Mouse (Mus musculus) heart, embryonic 15.5 days (tissue): ENCODE results near the gene Tmem185b. TPM values are rescaled to one million over a fixed set of nuclear protein-coding genes. Genes with fewer than 3 reads are reported as not detected.

ENCODE experiments used
- ATAC-seq: fragments of 200-750 bp; cut with Nextera tagmentation; replicated peaks from 2 replicates; pipeline ENCODE4 v1.8.0; 2017; ENCODE audit warnings: low read depth, moderate TSS enrichment; ENCODE audit not compliant: insufficient number of reproducible peaks, insufficient read depth, low FRiP score
- H3K27ac ChIP-seq: fragments of 300-500 bp; sonication (generic); 2 replicates; pipeline ENCODE4 v1.5.1; 2015; ENCODE audit warnings: mild to moderate bottlenecking, inconsistent platforms
- H3K27me3 ChIP-seq: fragments of 300-500 bp; sonication (generic); 2 replicates; pipeline ENCODE4 v1.6.1; 2015; ENCODE audit warnings: inconsistent platforms
- H3K36me3 ChIP-seq: fragments of 300-500 bp; sonication (generic); 2 replicates; pipeline ENCODE4 v1.6.1; 2015; ENCODE audit warnings: mild to moderate bottlenecking, inconsistent platforms
- H3K4me1 ChIP-seq: fragments of 300-500 bp; sonication (generic); replicated peaks from 2 replicates; pipeline ENCODE4 v1.6.1; 2015; ENCODE audit warnings: inconsistent platforms
- H3K4me2 ChIP-seq: fragments of 300-500 bp; sonication (generic); 2 replicates; pipeline ENCODE4 v1.6.1; 2015; ENCODE audit warnings: inconsistent platforms, mild to moderate bottlenecking, moderate library complexity
- H3K4me3 ChIP-seq: fragments of 300-500 bp; sonication (generic); 2 replicates; pipeline ENCODE4 v1.5.1; 2015; ENCODE audit warnings: mild to moderate bottlenecking, inconsistent platforms
- H3K9ac ChIP-seq: fragments of 300-500 bp; sonication (generic); 2 replicates; pipeline ENCODE4 v1.6.1; 2015; ENCODE audit warnings: mild to moderate bottlenecking, inconsistent platforms
- H3K9me3 ChIP-seq: fragments of 300-500 bp; sonication (generic); replicated peaks from 2 replicates; pipeline ENCODE4 v1.6.1; 2016; ENCODE audit warnings: inconsistent platforms
- WGBS: fragments of 180-500 bp; shearing (Covaris S2); methylation state at CpG from one replicate; pipeline ENCODE4 v1.1.7; 2015; ENCODE audit warnings: mixed read lengths; 5-methylcytosine and 5-hydroxymethylcytosine counted together
- polyA plus RNA-seq: library from polyadenylated mRNA; unstranded; fragments of >200 nt; fragmentation: Nextera tagmentation; extraction: Ambion mirVana; gene quantifications from 2 replicates; pipeline ENCODE4 v1.2.1, GENCODE M21; 2015

Tmem185b gene
- polyA plus RNA-seq, 1 experiment from 2014 or later: 21.0 TPM

DNA sequence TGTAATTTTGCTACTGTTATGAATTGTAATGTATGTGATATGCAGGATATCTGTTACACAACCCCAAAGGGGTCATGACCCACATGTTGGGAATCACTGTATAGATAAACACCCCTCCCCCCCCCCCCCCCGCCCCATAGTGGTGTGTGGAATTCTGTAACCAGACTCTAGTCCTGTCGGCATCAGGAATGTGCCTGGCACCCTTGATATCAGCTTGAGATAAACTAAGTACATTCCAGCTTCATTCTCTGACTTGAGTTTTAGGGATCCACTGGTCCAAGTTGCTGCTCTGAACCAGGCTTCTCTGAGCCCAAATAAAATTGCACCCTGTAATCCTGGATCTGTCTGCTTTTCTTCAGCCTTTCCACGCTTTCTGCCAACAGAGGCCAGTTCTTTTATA, 15.6 kb downstream of the Tmem185b start:
- H3K27me3 ChIP-seq: no peaks in the 10 kb centered on the region
- no peak overlapping the region for H3K4me3 ChIP-seq
- H3K9me3 ChIP-seq: no peaks in the 10 kb centered on the region
- no peak overlapping the region for H3K4me2 ChIP-seq
- no peak overlapping the region for H3K9ac ChIP-seq
- no peak overlapping the region for H3K27ac ChIP-seq
- H3K36me3 ChIP-seq: no peaks in the 10 kb centered on the region
- 33% methylated on average over 3 of the region's 3 CpGs for WGBS
- no peak for ATAC-seq
- H3K4me1 ChIP-seq: peaks cover 17% of the 10 kb centered on the region

DNA sequence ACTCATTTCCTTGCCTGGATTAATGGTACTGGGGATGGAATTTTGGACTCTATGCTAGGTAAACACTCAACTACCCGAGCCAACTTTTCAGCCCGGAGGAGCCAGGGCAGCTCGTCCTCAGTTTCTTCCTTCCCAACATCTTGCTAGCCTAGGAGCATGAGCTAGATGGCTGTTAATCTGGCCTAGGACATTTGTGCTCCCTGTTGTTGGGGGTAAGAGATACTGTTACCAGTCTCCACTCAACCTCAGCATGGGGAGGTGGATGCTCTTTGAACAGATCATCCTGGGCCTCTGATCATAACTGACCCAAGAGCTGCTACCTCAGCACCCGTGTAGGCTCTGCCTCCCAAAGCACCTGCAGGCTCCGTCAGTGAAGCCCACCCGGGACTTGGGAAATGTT, 17.4 kb downstream of the Tmem185b start:
- no peak overlapping the region for H3K27ac ChIP-seq
- ATAC-seq: no peak
- WGBS: 92% methylated on average over 6 of the region's 6 CpGs

DNA sequence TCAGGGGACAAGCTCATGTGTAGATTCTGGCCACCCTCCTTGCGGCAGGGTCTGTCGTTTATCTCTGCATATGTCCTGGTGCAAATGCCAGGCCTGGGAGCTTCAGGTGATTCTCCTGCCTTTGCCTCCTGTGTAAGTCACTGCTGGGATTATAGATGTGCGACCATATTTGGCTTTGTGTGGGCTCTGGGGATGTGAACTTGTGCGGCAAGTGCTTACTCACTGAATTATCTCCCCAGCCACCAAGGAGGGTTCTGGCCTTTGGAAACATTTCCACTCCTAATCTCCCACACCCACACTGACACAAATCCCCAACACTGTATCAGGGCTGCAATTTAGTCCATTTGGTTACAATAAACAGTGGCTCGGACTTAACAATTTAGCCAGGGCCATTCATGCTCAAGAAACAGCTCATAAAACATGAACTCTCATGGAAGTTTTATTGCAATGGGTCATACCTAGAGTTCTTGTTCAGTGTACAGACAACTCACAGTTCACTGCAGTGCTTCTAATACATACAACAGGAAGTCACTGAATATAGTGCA, 18.7 kb downstream of the Tmem185b start:
- WGBS: 59% methylated on average over 5 of the region's 5 CpGs
- ATAC-seq: no peak
- Histone ChIP-seq H3K4me1 (peaks cover 14% of the 10 kb centered on the region), H3K4me3 (no peak overlapping the region), H3K27ac (no peak overlapping the region), H3K9me3 (no peaks in the 10 kb centered on the region), H3K36me3 (no peaks in the 10 kb centered on the region), H3K4me2 (no peak overlapping the region), H3K27me3 (no peaks in the 10 kb centered on the region), H3K9ac (no peak overlapping the region)

More for the DNA sequence above, 17.4 kb downstream of the Tmem185b start:
- H3K4me2 ChIP-seq: no peak overlapping the region
- no peaks in the 10 kb centered on the region for H3K9me3 ChIP-seq
- no peak overlapping the region for H3K9ac ChIP-seq
- peaks cover 14% of the 10 kb centered on the region for H3K4me1 ChIP-seq
- no peak overlapping the region for H3K4me3 ChIP-seq
- H3K36me3 ChIP-seq: no peaks in the 10 kb centered on the region
- H3K27me3 ChIP-seq: no peaks in the 10 kb centered on the region

DNA sequence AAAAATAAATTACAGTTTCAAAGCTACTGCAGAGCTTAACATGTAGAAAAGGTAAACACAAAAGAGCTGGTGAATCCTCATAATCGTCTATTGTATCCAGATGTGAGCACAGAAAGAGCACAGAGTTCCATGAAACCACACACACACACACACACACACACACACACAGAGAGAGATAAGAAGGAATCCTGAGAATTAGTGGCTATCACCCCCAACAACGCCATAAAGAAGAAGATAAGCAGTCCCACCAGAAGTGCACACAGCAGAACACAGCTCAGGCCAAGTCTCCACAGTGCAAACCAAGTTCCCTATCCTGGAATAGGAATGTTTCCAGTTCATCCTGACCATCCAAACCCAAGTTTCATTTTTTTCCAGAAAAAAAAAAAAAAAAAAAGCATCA, 19.2 kb downstream of the Tmem185b start:
- Histone ChIP-seq H3K36me3 (no peaks in the 10 kb centered on the region), H3K4me1 (peaks cover 14% of the 10 kb centered on the region), H3K9me3 (no peaks in the 10 kb centered on the region), H3K4me2 (no peak overlapping the region), H3K27ac (no peak overlapping the region), H3K9ac (no peak overlapping the region), H3K4me3 (no peak overlapping the region), H3K27me3 (no peaks in the 10 kb centered on the region)
- WGBS: 33% methylated on average over 2 of the region's 2 CpGs
- no peak for ATAC-seq

- Histone ChIP-seq H3K9ac (no peak overlapping the region), H3K4me1 (peaks cover 14% of the 10 kb centered on the region), H3K36me3 (no peaks in the 10 kb centered on the region), H3K4me2 (no peak overlapping the region), H3K27me3 (no peaks in the 10 kb centered on the region), H3K9me3 (no peaks in the 10 kb centered on the region), H3K4me3 (no peak overlapping the region), H3K27ac (no peak overlapping the region)
- ATAC-seq: no peak
- WGBS: 63% methylated on average over 4 of the region's 4 CpGs
Observed at GRCm38 (mm10) chr1:119545671-119546070, 19.7 kb downstream of the Tmem185b start.

- H3K4me2 ChIP-seq: no peak overlapping the region
- H3K4me3 ChIP-seq: no peak overlapping the region
- no peak overlapping the region for H3K9ac ChIP-seq
- peaks cover 6% of the 10 kb centered on the region for H3K4me1 ChIP-seq
- H3K36me3 ChIP-seq: no peaks in the 10 kb centered on the region
- no peaks in the 10 kb centered on the region for H3K27me3 ChIP-seq
- H3K9me3 ChIP-seq: no peaks in the 10 kb centered on the region
- no peak overlapping the region for H3K27ac ChIP-seq
- 65% methylated on average over 3 of the region's 3 CpGs for WGBS
- no peak for ATAC-seq
Observed at GRCm38 (mm10) chr1:119546490-119546889, 20.5 kb downstream of the Tmem185b start.

DNA sequence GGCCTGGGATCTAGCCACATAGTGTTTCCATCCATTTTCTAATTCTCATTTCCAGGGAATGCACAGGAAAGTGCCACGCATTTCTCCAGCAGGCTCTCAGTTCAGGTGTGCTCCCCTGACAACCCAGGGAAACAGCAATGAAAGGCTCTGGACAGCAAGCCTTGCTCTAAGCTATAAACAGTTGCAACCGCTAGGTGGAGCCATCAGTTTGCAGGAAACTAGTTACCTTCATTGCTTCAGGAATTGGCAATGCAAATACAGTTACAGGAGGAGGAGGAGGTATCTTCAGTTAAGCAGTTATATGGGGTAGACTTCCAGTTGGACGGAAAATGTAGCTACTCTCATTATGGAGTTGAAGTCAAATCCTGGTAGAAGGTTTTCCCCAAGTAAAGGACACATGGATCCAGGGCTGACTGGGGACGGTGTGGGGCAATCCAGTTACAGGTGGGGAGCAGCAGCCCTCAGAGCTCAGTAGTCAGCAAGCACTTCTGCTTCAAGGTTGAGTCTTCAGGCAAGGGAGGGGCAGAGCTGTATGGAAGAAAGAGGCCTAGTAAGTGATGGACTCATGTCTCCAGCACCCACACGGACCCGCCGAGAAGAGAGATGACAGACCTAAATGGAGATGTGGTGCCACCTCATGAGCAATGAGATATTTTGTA, 22.8 kb downstream of the Tmem185b start:
- Histone ChIP-seq H3K36me3 (no peaks in the 10 kb centered on the region; the same call in 1 of the 2 replicates), H3K4me2 (no peak overlapping the region), H3K4me3 (no peak overlapping the region), H3K4me1 (peaks cover 3% of the 10 kb centered on the region; the same call in 1 of the 2 replicates), H3K27me3 (no peaks in the 10 kb centered on the region), H3K9ac (no peak overlapping the region), H3K27ac (no peak overlapping the region), H3K9me3 (no peaks in the 10 kb centered on the region)
- WGBS: 64% methylated on average over 7 of the region's 7 CpGs
- ATAC-seq: peak; percentile 18; the same call in 1 of the 2 replicates

DNA sequence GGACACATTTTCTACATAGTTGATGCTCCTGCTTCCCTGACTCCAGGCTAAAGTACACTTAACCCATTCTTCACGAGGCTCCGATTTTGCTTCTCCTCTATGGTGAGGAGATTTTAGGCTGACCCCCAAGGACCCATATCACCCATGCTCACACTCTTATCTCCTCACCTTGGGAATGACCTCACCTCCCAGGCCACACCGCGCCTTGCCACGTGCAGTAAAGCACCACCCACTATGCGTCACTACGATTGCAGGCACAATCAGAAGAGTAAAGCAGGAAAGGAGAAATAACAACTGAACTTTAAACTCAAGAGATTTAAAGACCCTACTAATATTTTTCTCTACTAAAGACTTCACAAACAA, 23.3 kb downstream of the Tmem185b start:
- ATAC-seq: no peak
- no peaks in the 10 kb centered on the region; the same call in 1 of the 2 replicates for H3K36me3 ChIP-seq
- no peaks in the 10 kb centered on the region for H3K9me3 ChIP-seq
- no peak overlapping the region for H3K9ac ChIP-seq
- H3K27me3 ChIP-seq: no peaks in the 10 kb centered on the region
- H3K4me2 ChIP-seq: no peak overlapping the region
- no peak overlapping the region for H3K27ac ChIP-seq
- peaks cover 3% of the 10 kb centered on the region; the same call in 1 of the 2 replicates for H3K4me1 ChIP-seq
- H3K4me3 ChIP-seq: no peak overlapping the region
- 67% methylated on average over 7 of the region's 7 CpGs for WGBS

- no peaks in the 10 kb centered on the region; the same call in 1 of the 2 replicates for H3K36me3 ChIP-seq
- H3K4me2 ChIP-seq: no peak overlapping the region
- no peaks in the 10 kb centered on the region; the same call in 1 of the 2 replicates for H3K4me1 ChIP-seq
- no peaks in the 10 kb centered on the region for H3K9me3 ChIP-seq
- no peak overlapping the region for H3K9ac ChIP-seq
- H3K27ac ChIP-seq: no peak overlapping the region
- no peak for ATAC-seq
- no peaks in the 10 kb centered on the region for H3K27me3 ChIP-seq
- H3K4me3 ChIP-seq: no peak overlapping the region
- WGBS: 93% methylated on average over 2 of the region's 2 CpGs
Observed at GRCm38 (mm10) chr1:119550064-119550463, 24.1 kb downstream of the Tmem185b start.

GRCm38 (mm10) chr1:119551651-119552050, 25.7 kb downstream of the Tmem185b start:
- Histone ChIP-seq H3K36me3 (no peaks in the 10 kb centered on the region; the same call in 1 of the 2 replicates), H3K9ac (no peak overlapping the region), H3K4me2 (no peak overlapping the region), H3K4me1 (no peaks in the 10 kb centered on the region), H3K4me3 (no peak overlapping the region), H3K27ac (no peak overlapping the region), H3K27me3 (no peaks in the 10 kb centered on the region), H3K9me3 (no peaks in the 10 kb centered on the region)
- 98% methylated on average over 1 of the region's 1 CpGs for WGBS
- ATAC-seq: no peak

- no peak for ATAC-seq
- Histone ChIP-seq H3K9ac (no peak overlapping the region), H3K27ac (no peak overlapping the region), H3K4me2 (no peak overlapping the region), H3K36me3 (no peaks in the 10 kb centered on the region; the same call in 1 of the 2 replicates), H3K27me3 (no peaks in the 10 kb centered on the region), H3K4me3 (no peak overlapping the region), H3K4me1 (no peaks in the 10 kb centered on the region), H3K9me3 (no peaks in the 10 kb centered on the region)
- 61% methylated on average over 5 of the region's 5 CpGs for WGBS
Observed at GRCm38 (mm10) chr1:119555651-119556050, 29.7 kb downstream of the Tmem185b start.
